Mouse (Mus musculus): ENCODE measurements at regions not wholly inside any gene's neighbourhood (a gene's known extent, or its start where the extent isn't known, plus 50 kb on each side); places are given as distances from the start of the nearest gene placed in this dataset.

- no peak for DNase-seq (ENCODE audit: low spot score)
These were observed 203.6 kb upstream of the Hnrnpa3 start for GRCm38 (mm10) chr2:75455481-75455880.

- DNase-seq (ENCODE audit: low spot score) = no peak
These were observed 202.8 kb upstream of the Hnrnpa3 start for GRCm38 (mm10) chr2:75456272-75456671.

- no peak for DNase-seq (ENCODE audit: low spot score)
These were observed 201.6 kb upstream of the Hnrnpa3 start for GRCm38 (mm10) chr2:75457423-75457822.

GRCm38 (mm10) chr2:75458898-75459297 is 200.2 kb upstream of the Hnrnpa3 start:
- no peak for DNase-seq (ENCODE audit: low spot score)

GRCm38 (mm10) chr2:75460419-75460818 is 198.6 kb upstream of the Hnrnpa3 start:
- no peak for DNase-seq (ENCODE audit: low spot score)

- no peak for DNase-seq (ENCODE audit: low spot score)
These were observed 198.0 kb upstream of the Hnrnpa3 start for GRCm38 (mm10) chr2:75461019-75461418.

- DNase-seq (ENCODE audit: low spot score) = no peak
These were observed 197.6 kb upstream of the Hnrnpa3 start for GRCm38 (mm10) chr2:75461421-75461991.

GRCm38 (mm10) chr2:75462030-75462671 is 196.9 kb upstream of the Hnrnpa3 start:
- no peak for DNase-seq (ENCODE audit: low spot score)

GRCm38 (mm10) chr2:75463091-75463490 is 196.0 kb upstream of the Hnrnpa3 start:
- no peak for DNase-seq (ENCODE audit: low spot score)

GRCm38 (mm10) chr2:75464429-75464828 is 194.6 kb upstream of the Hnrnpa3 start:
- no peak for DNase-seq (ENCODE audit: low spot score)

- DNase-seq (ENCODE audit: low spot score) = no peak
These were observed 190.2 kb upstream of the Hnrnpa3 start for GRCm38 (mm10) chr2:75468851-75469250.

GRCm38 (mm10) chr2:75469958-75470687 is 188.9 kb upstream of the Hnrnpa3 start:
- DNase-seq (ENCODE audit: low spot score) = no peak

GRCm38 (mm10) chr2:75470688-75471054 is 188.4 kb upstream of the Hnrnpa3 start:
- no peak for DNase-seq (ENCODE audit: low spot score)

- DNase-seq (ENCODE audit: low spot score) = no peak
These were observed 186.6 kb upstream of the Hnrnpa3 start for GRCm38 (mm10) chr2:75472489-75472888.

- DNase-seq (ENCODE audit: low spot score) = no peak
These were observed 184.6 kb upstream of the Hnrnpa3 start for GRCm38 (mm10) chr2:75474509-75474908.

- DNase-seq (ENCODE audit: low spot score) = no peak
These were observed 182.7 kb upstream of the Hnrnpa3 start for GRCm38 (mm10) chr2:75476350-75476749.

GRCm38 (mm10) chr2:75477076-75477475 is 182.0 kb upstream of the Hnrnpa3 start:
- DNase-seq (ENCODE audit: low spot score) = no peak

GRCm38 (mm10) chr2:75479546-75479945 is 179.5 kb upstream of the Hnrnpa3 start:
- DNase-seq (ENCODE audit: low spot score) = no peak

- DNase-seq (ENCODE audit: low spot score) = no peak
These were observed 177.2 kb upstream of the Hnrnpa3 start for GRCm38 (mm10) chr2:75481863-75482262.

- DNase-seq (ENCODE audit: low spot score) = no peak
These were observed 176.6 kb upstream of the Hnrnpa3 start for GRCm38 (mm10) chr2:75482484-75482883.

- DNase-seq (ENCODE audit: low spot score) = no peak
These were observed 174.1 kb upstream of the Hnrnpa3 start for GRCm38 (mm10) chr2:75484951-75485350.

GRCm38 (mm10) chr2:75491150-75491549 is 167.9 kb upstream of the Hnrnpa3 start:
- no peak for DNase-seq (ENCODE audit: low spot score)

GRCm38 (mm10) chr2:75491789-75492500 is 167.1 kb upstream of the Hnrnpa3 start:
- no peak for DNase-seq (ENCODE audit: low spot score)
